Mouse (Mus musculus) Patski (cell line): ENCODE measurements around the gene Usp1. TPM values are rescaled to one million over a fixed set of nuclear protein-coding genes. Genes with fewer than 3 reads are reported as not detected.
"Not testable (repeated sequence)": the region's sequence is repeated elsewhere in the genome, so short reads cannot be mapped to it uniquely, and the experiment has no call there.

Source experiments
- ATAC-seq: fragments of 100-300 bp; one replicate; pipeline ENCODE4 v1.8.0; 2021
- CTCF ChIA-PET: fragments of 350-600 bp; sonication (Branson Sonifier 250); formaldehyde crosslinking; loops from one replicate; lab custom pipeline; 2022; ENCODE audit warnings: inconsistent platforms; lab: Charles Lee
- POLR2A ChIA-PET: fragments of 350-600 bp; sonication (Branson Sonifier 250); formaldehyde crosslinking; loops from one replicate; lab custom pipeline; 2022; ENCODE audit warnings: antibody characterized with exemption, inconsistent platforms; lab: Charles Lee
- DNase-seq: peaks from one replicate; pipeline ENCODE4 v3.0.0-alpha.2; 2011; ENCODE audit warnings: low read depth, low spot score
- H3K27me3 ChIP-seq: fragments of 371-371 bp; one replicate; pipeline ENCODE4 v1.5.1; 2021
- CTCF ChIP-seq: fragments of 100-300 bp; IDR thresholded peaks from one replicate; pipeline ENCODE4 v1.5.1; 2021
- in situ Hi-C: fragments of 300-500 bp; cut with MboI; formaldehyde crosslinking; loops from 3 replicates; pipeline ENCODE4 v1.11.1; 2018; ENCODE audit warnings: low pct_unique_long_range_greater_than_20kb, mixed read lengths
- polyA plus RNA-seq: library from polyadenylated mRNA; unstranded; gene quantifications from one replicate; pipeline ENCODE4 v1.2.3, GENCODE M21; 2021

The Usp1 gene
- polyA plus RNA-seq, 1 experiment from 2014 or later = 22.9 TPM

DNA sequence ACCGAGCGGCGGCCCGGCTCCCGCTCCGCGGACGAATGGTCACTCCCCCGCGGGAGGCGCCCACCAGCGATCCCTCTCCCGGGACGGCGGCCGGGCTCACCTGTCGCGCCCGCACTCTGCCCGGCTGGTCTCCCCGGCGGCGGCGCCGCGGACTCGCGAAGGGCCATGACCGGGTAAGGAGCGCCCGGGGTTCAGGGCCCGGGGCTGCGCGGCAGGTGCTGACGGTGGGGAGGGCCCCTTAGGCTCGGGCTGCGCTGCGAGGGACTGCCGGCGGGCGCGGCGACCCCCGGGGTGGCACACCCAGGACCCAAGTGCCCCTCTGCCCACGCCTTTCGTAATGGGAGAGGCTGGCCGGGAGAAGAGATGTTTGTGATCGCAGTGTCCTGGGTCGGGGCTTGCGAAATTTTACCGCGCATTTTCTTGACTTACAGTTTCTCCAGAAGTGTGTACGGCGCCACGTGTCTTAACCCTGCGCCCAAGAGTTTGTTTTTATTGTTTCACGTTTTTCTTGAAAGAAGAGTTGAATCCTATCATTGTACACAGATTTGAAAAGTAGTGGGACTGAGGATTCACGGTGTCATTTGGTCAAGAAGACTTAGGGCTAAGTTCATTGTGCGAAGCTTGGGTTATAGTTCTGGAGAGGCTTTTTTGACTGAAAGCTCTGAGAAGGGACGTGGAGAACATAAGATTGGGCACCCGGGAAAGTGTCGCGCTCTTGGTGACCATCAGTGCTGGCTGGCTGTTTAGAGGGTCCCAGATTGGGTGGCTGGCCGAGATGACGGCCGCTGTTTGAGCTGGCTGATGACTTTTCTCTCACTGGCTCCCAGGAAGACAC is 678 bp downstream of the Usp1 start:
- no peak for TF ChIP-seq CTCF
- no peaks in the 10 kb centered on the region for H3K27me3 ChIP-seq
- in situ Hi-C loops = no loop called here
- ChIA-PET POLR2A (no interaction called here), CTCF (no interaction called here)
- ATAC-seq (peak; percentile 23), DNase-seq (no peak)

DNA sequence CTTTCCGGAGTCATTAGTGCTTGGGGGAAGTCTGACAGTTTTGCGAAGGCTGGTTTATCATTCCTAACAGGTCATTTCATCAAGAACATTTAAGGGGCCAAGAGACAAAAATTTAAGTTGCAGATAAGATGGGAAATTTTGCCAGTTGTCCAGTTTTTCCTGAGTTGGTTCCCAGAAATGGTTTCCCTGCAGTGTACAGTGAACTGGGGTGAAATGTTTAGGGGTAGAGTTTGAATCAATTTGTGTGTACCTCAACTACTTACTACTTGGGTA is 1.2 kb downstream of the Usp1 start:
- no peak for TF ChIP-seq CTCF
- H3K27me3 ChIP-seq = no peaks in the 10 kb centered on the region
- ChIA-PET CTCF (no interaction called here), POLR2A (no interaction called here)
- in situ Hi-C loops = no loop called here
- no peak for ATAC-seq
- DNase-seq = no peak

DNA sequence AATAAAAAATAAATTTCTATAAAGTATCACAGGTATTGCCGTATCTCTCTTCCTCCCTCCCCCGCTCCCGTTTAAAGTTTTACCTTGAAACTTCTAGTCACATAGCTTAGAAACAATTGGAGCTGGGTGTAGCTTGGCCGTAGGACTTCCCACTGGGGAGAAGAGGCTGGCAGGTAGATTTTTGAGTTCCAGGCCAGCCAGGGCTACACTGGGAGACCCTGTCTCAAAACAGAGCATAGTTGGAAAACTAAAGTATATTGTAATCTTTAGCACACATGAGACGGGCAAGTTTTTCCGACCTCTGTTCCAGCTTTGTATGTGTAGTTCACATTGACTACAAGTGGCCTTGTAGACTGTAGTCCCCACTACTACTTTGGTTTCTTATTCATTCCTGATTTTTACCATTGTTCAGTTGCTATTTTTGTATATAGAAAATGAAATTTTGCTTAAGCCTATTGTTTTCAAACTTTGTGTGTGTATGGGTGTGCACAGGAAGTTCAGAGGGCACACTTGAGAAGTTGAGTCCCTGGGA is 1.7 kb downstream of the Usp1 start:
- POLR2A ChIA-PET = no interaction called here

DNA sequence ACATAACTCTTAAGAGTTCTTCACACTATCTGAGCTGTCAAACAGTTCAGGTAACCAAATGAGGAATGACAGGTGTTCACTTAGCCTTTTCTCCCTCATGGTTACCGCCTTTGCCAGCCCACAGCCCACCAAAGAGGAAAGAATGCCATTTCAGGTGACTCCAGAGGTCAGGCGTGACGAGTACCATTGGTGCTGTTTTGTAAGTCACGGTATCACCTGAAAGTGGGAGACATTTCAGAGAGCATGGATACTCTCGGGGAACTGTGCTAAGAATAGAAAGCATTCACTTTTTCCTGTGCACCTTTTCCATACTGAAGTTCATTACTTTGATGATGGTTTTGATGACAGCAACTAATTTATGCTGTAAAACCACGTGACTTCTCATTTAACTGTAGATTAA is 12.4 kb downstream of the Usp1 start:
- ChIA-PET CTCF (no interaction called here), POLR2A (no interaction called here)
- H3K27me3 ChIP-seq = no peaks in the 10 kb centered on the region
- DNase-seq (no peak), ATAC-seq (no peak)
- in situ Hi-C loops = no loop called here
- TF ChIP-seq CTCF = no peak

More for the DNA sequence above, 1.7 kb downstream of the Usp1 start:
- no peaks in the 10 kb centered on the region for H3K27me3 ChIP-seq
- no peak for ATAC-seq
- no peak for DNase-seq
- CTCF ChIA-PET = no interaction called here
- in situ Hi-C loops = no loop called here
- TF ChIP-seq CTCF = no peak

DNA sequence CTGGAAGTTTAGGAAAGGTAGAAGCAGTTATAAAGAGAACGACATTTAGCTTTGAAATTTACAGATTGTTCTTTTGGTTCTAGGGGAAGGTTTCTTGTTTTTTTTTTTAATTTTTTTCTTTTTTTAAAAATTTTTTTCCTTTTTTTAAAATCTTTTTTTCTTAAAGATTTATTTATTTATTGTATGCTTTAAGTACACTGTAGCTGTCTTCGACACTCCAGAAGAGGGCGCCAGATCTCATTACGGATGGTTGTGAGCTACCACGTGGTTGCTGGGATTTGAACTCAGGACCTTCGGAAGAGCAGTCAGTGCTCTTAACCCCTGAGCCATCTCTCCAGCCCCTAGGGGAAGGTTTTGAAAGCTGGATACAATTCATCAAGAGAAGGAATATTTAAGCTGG is 14.6 kb downstream of the Usp1 start:
- CTCF ChIA-PET = interaction anchor here (1.2 kb wide), 1 partner anchor 11 kb away, joined by 3 read pairs; no protein-coding TSS in a partner anchor
- POLR2A ChIA-PET, H3K27me3 ChIP-seq, in situ Hi-C loops, ATAC-seq, DNase-seq: not testable (repeated sequence)
- TF ChIP-seq CTCF = peak; percentile 22

DNA sequence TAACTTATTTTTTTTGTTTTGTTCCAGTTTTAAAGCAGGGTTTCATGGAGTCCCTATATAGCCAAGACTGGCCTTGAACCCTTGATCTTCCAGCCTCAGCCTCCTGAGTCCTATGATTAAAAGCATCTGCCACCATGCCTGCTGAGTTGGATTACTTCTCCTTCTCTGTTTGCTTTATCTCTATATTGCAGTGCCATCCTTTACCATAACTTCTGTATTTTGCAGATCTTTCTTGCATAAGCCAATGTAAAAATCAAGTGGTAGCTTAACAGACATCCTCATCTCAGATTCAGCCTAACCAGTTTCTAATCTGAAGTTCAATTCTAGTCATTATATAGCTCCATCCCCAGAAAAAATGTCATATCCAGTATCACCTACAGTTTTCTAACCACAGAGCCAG is 27.0 kb downstream of the Usp1 start:
- ChIA-PET CTCF (interaction anchor here (1.3 kb wide), 1 partner anchor 11 kb away, joined by 5 read pairs; no protein-coding TSS in a partner anchor), POLR2A (no interaction called here)
- TF ChIP-seq CTCF = no peak
- no peak for ATAC-seq
- no peaks in the 10 kb centered on the region for H3K27me3 ChIP-seq
- no peak for DNase-seq
- in situ Hi-C loops = loop anchor here (10.0 kb wide), 1 partner anchor 234 kb away; no protein-coding TSS in a partner anchor

DNA sequence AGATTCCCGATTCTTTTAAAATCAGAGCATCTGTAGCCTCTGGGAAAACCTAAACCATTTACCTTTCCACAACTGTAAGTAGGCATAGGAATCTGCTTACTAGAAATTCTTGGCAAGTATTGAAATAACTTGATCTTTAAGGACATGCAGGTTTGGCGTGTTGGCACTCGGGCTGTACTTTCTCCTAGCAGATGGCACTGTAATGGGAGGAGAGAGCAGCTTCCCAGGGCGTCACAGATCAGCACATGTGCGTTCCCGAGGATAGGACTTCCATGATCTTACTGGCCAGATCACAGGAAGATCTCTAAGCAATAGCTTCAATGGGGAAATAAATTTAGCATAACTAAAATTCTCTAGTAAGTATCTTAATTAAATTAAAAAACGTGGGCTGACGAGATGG is 32.4 kb downstream of the Usp1 start:
- POLR2A ChIA-PET = no interaction called here
- DNase-seq (no peak), ATAC-seq (no peak)
- no peak for TF ChIP-seq CTCF
- CTCF ChIA-PET = no interaction called here
- in situ Hi-C loops = loop anchor here (10.0 kb wide), 1 partner anchor 229 kb away; no protein-coding TSS in a partner anchor
- H3K27me3 ChIP-seq = no peaks in the 10 kb centered on the region

DNA sequence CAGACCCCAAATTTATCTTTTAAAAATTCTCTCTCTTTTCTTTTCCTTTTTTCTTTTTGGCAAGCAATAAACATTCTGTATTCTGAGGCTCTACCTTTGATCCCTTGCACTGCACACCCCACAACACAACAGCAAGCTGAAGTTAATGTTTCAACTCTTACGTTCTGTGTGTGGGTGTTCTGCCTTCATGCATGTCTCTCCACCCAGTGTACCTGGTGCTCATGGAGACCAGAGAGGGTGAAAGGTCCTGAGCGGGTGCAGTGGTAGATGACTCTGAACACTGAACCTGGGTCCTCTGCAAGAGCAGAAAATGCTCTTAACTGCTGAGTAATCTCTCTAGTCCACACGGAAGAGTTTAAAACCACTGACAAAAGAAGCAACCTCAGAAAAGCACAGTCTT is 36.6 kb downstream of the Usp1 start:
- CTCF ChIA-PET = no interaction called here
- in situ Hi-C loops = no loop called here
- ATAC-seq (no peak), DNase-seq (no peak)
- no peaks in the 10 kb centered on the region for H3K27me3 ChIP-seq
- no peak for TF ChIP-seq CTCF
- POLR2A ChIA-PET = no interaction called here

DNA sequence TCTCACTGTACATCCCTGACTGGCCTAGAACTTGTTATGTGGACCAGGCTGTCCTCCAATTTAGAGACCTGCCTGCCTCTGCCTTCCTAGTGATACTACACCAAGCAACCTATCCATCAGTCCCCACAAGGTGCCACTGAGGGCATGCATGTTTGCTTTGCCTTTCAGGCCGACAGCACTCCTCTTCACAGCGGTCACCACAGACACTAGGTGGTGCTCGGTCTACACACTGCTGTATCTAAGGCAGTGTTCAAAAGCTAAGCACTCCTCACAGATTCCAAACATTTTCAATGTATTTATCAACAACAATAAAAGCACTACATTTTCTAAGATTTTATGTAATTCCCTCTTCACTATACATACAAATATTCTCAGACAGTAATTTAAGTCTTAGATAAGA is 46.3 kb downstream of the Usp1 start:
- ChIA-PET POLR2A (interaction anchor here (0.6 kb wide), 1 partner anchor 401 kb away, joined by 3 read pairs; no protein-coding TSS in a partner anchor), CTCF (no interaction called here)
- no peak for DNase-seq
- in situ Hi-C loops = no loop called here
- no peaks in the 10 kb centered on the region for H3K27me3 ChIP-seq
- no peak for TF ChIP-seq CTCF
- no peak for ATAC-seq

DNA sequence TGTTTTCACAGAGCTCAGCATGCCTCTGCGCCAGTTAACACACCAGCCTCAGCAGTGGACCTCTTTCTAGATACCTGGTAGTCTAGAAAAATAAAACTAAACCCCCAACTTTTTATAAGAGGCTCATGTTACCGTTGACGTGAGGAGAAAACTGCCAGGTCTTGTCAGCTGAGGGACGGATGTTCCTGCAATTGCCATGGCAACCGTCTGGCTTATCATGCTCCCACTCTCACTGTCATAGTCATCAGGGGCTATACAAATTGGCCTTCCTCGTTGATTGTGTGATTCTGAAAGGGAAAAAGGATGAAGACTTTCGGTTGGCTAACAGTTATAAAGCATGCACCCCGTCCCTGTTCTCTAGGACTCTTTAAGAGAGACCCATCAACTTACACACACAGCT is 52.1 kb downstream of the Usp1 start:
- POLR2A ChIA-PET = no interaction called here
- DNase-seq (no peak), ATAC-seq (no peak)
- CTCF ChIA-PET = no interaction called here
- no peaks in the 10 kb centered on the region for H3K27me3 ChIP-seq
- TF ChIP-seq CTCF = no peak
- in situ Hi-C loops = no loop called here

DNA sequence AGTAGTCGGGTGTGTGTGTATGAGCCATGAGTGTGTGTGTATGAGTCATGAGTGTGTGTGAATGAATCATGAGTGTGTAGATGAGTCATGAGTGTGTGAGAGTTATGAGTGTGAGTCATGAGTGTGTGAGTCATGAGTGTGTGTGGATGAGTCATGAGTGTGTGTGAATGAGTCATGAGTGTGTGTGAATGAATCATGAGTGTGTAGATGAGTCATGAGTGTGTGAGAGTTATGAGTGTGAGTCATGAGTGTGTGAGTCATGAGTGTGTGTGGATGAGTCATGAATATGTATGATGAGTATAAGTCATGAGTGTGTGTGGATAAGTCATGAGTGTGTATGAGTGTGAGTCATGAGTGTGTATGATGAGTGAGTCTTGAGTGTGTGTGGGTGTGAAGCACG is 54.7 kb downstream of the Usp1 start:
- H3K27me3 ChIP-seq, DNase-seq, in situ Hi-C loops, ATAC-seq, CTCF ChIA-PET, POLR2A ChIA-PET: not testable (repeated sequence)
